Mouse (Mus musculus) ES-E14 (cell line): ENCODE results near the gene Mapk8ip1.

Experiments used
- HCFC1 ChIP-seq: IDR thresholded peaks from 2 replicates; pipeline ENCODE4 v1.6.1; 2012; ENCODE audit warnings: low read length, inconsistent platforms, borderline replicate concordance; ENCODE audit not compliant: insufficient read depth
- ZC3H11A ChIP-seq: IDR thresholded peaks from 2 replicates; pipeline ENCODE4 v1.6.1; 2012; ENCODE audit warnings: low read depth, mild to moderate bottlenecking, inconsistent platforms, low read length, borderline replicate concordance

DNA sequence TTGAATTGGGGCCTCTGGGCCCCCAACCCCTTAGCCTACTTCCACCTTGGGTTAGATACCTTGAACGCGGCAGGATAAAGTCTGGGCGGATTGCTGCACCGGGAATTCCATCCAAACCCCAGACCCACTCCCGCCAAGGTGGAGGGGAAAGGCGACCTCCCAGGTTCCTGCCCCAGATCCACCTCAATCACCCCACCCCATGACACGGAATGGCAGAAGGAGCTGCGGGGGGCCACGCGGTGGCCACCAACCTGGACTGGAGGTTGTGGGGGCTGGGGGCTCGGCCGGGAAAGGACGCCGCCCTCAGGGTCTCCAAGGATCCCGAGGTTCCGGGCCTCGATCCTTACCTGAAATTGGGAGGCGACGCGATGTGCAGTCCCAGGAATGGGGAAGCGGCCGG, 381 bp downstream of the Mapk8ip1 start:
- TF ChIP-seq ZC3H11A, result no peak
- no peak for TF ChIP-seq HCFC1
